Mouse (Mus musculus): ENCODE results near the gene Carmil1. TPM values are rescaled to one million over a fixed set of nuclear protein-coding genes. Genes with fewer than 3 reads are reported as not detected.

Carmil1 gene
- total RNA-seq, 2 experiments from 2014 or later, result 9.6 to 11.7 TPM

DNA sequence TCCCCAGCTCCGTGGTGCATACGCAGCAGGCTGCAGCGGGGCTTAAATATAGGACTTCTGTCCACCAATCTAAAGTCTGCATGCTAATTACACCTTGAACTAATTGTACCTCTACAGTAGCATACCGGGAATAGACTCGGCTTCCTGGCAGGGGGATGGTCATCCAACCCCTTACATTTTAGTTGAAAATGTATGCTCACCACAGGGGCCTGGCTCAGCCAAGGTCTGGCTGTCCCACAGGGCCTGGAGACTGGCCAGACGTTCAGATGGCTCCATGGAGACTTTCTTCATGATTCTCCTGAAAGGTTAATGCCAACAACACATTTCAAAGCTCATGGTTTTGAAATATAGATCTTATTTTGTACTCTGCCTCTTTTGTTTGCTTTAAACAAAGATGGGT is 125.4 kb downstream of the Carmil1 start:
- no peak for ATAC-seq (ENCODE audit: poor library complexity, severe bottlenecking)

DNA sequence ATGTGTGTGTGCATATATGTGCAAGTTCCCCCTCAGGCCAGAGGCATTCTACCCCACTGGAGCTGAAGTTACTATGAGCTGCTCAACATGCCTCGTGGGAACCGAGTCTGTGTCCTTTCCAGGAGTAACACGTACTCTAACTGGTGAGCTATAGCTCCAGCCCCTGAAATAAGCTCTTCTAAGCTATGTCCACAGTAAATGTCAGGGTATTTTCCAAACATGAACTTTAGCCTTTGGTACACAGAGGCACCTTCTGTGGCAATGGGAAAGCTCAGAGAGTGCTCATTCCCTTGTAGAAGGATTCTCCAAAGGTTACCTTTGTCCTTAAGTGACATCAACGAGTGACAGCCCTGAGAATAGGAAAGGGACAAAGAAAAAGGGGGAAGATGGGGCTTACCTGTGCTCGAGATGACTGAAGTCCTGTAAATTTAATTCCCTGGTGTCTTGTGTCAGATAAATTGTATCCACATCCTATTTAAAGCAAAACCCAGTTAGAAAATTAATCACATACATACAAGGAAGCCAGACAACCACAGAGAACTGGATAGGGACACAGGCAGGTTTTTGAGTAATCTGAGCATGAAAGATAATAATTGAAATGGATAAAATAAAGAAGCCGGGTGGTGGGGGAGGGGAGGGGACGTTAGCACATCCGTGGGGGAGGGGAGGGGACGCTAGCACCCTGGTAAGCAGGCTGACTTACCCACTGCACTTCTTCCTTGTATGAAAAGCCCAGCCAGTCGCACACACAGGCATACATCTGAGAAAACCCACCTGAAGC is 126.1 kb downstream of the Carmil1 start:
- no peak for ATAC-seq (ENCODE audit: poor library complexity, severe bottlenecking)

DNA sequence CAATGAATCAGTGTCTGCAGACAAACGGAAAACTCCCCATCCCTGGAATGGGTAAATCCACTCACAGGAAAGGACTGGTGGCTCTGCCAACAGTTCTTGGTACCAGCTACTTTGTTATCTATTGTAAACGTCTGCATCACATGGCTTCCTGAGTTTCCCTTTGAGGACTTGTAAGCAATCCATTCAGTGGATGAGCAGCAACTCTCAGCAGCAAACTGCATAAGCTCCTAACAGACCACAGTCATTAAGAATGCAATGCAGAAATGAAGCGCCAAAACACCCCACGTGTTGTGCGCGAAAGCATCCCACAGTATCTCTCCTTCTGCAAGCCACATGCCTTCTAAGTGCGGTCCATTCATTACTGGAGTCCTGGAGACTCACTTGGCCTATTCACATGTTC is 128.0 kb downstream of the Carmil1 start:
- ATAC-seq (ENCODE audit: poor library complexity, severe bottlenecking), result no peak

DNA sequence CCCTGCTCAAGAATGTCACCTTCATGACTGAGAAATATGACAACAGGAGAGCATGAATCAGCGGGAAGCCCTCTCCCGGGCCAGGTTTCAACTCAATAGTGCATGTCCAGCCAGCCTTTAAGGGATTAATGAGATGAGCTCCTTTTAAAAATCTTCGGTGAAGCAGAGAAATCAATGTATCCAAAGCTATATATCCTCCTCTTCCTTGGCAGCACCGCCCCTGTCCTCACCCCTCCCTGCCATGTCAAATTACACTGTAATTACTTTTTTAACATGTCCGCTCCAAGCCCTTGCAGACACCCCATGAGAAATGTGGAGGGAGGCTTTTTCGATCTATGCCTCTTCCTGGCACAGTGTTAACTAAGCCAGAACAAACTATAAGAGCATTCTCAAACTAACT is 129.3 kb downstream of the Carmil1 start:
- ATAC-seq (ENCODE audit: poor library complexity, severe bottlenecking), result no peak

DNA sequence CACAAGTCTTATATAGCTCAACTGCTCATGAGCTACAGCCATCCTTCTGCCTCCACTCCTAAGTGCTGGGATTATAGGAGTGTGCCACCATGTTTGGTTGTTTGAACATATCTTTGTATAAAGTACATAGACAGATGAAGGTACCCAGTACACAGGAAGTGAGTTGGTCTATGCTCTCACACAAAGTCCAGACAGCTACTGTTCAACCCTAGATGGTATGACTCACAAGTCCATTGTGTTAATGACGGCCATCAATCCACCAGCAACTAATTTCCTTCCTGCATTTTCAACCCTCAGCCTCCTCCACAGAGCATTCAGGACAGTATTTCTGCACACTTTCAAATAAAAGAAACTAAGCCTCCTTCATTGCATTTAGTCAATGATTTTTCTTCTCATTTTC is 132.0 kb downstream of the Carmil1 start:
- no peak for ATAC-seq (ENCODE audit: poor library complexity, severe bottlenecking)

DNA sequence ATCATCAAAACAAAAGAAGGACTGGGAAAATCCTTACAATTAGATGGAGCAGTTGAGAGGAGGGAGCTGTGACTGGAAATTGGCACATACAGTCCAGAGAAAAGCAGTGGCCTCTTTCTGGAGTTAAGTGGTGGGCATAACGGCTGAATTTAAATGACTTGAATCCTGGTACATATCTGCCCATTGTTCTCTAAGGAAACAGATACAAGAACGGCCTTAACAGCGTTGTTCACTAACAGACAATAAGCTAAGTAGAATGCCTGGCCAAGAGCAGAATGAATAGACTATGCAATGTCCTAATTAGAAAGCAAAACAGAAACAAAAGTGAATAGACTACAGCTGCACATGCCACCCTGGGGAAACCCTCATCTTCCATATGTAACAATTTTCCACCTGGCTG is 133.6 kb downstream of the Carmil1 start:
- ATAC-seq (ENCODE audit: poor library complexity, severe bottlenecking), result no peak

DNA sequence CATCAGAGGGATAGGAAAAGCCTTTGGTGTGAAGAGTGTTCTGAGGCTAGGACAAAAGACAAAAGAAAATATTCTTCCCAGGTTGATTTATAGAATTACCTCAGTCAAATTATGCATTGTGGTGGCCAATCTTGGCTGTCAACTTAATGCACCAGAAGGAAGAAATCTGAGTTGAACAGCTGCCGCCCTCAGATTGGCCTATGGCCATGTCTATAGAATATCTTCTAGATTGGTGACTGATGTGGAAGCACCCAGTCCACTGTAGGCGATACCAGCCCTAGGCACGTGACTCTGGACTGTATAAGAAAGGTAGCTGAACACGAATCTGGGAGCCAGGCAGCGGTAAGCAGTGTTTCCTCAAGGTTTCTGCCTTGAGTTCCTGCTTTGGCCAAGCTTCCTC is 134.1 kb downstream of the Carmil1 start:
- ATAC-seq (ENCODE audit: poor library complexity, severe bottlenecking), result no peak

DNA sequence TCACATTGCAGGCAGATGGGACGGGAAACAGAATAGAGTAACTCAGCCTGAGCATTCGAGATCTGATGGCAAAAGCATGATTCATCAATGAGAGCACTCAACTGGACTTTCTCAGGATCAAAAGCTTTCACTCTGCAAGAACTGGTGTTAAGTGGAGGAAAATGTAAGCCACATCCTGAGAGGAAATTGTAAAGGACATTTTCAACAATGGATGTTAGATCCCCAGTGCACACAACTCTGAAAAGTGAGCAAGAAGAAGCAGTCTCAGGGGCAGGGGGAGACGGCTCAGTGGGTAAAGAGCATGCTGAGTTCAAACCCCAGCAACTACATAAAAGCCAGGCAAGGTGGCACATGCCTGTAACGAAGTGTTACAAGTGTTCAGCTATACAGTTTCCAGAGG is 135.7 kb downstream of the Carmil1 start:
- no peak for ATAC-seq (ENCODE audit: poor library complexity, severe bottlenecking)

DNA sequence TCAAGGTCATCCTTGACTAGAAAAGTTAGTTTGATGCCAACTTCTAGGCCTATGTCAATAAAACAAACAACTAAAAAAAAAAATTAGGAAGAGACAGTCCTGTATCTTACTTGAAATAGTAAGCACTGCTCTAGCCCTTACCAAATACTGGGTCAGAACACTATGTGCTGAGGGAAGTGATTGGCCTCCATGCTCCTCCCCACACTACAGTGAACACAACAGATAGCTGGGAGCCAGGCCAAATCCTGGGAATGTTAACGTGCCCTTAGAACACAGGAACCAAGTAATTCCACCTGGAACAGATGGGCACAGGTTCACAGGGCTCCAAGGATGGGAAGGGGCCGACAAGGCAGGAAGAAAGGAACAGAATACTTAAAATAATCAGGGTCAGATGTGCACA is 136.5 kb downstream of the Carmil1 start:
- no peak for ATAC-seq (ENCODE audit: poor library complexity, severe bottlenecking)

DNA sequence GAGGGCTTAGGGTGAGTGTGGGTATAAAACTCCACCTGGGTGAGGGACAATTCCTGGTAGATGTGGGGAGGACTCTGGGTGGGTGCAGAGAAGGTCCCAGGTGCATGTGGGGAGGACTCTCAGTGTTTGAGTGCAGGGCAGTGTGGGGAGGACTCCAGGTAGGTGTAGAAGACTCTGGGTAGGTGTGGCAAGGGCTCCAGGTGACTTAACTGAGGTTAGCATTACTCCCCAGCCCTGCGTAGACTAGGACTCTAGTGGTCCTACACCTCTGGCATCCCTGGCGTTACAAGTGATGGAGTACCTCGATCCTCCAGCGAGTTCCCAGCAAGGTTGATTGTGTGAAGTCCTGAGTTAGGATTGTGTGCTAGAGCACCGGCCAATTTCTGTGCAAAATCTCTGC is 143.8 kb downstream of the Carmil1 start:
- no peak for ATAC-seq (ENCODE audit: poor library complexity, severe bottlenecking)

DNA sequence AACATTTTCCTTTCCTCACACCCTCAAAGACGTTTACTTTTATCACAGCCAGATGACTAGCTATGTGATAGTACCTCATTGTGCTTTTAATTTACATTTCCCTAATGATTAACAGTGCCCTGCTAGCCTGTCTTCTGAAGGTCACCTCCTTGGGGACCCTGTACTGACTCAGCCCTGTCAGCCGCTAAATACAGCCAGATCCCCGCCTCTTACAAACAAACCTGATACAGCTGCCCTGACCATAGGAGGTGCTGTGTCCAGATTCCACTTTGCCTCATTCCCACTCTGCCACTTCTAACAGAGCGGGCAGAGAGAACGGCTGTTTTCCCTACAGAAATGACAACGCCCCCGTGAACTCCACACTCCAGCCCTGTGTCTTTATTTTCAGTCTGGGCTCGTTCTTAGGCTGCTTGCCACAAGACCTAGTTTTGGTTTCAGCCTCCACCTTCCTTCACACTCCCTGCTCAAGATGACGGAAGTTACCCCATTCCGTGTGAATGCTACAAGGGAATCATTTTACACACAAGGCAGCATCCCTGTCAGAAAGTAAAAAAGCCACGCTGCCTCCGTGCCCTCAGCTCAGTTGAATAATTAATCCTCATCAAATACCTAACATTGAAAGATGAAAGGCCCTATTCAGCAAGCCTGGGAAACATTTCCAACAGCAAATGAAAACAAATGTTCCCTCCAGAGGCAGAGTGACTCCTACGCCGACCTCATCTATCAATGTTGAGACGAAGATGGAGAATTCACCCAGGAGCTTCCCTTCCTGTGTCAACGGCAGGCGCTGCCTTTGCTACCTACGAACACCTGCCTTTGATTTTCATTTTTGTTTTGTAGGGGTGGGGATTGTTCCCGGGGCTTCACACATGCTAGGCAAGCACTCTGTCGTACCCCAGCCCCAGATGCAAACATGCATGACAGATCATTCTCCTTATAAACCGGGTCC is 145.0 kb downstream of the Carmil1 start:
- no peak for ATAC-seq (ENCODE audit: poor library complexity, severe bottlenecking)

DNA sequence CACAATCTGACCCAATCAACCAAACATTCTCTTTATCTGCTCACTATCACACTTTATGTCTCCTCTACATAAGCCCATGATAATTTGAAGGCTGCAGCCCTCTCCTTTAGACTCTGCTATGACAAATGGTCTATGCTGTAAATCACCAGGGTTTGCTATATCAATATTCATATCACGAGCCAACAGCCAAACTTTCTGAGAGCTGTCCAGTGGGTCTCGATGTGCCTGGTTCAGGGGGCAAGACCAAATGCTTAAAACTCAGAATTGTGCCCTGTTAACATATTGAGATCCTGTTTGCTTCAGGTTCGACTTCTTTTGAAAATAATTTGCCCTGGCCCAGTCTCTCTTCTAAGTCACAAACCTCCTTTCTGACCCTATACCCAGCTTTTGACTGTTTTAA is 147.7 kb downstream of the Carmil1 start:
- ATAC-seq (ENCODE audit: poor library complexity, severe bottlenecking), result no peak

DNA sequence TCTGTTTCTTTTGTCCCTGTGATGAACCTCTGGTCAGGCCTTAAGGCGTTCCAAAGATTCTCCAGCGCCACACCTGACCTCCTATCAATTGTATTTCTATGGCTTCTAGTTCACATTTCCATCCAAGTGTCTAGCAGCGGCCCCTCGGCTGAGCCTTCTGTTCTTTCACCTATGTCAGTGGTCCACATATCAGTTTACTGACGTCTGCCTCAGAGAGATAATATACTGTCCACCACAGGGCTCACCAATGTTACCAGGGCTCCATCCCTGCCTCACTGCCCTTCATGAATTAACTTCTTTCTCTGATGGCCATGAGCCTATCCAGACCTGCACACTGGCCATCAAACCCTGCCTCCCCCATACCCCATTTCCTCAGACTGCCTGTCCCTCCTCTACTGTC is 149.3 kb downstream of the Carmil1 start:
- ATAC-seq (ENCODE audit: poor library complexity, severe bottlenecking), result no peak

DNA sequence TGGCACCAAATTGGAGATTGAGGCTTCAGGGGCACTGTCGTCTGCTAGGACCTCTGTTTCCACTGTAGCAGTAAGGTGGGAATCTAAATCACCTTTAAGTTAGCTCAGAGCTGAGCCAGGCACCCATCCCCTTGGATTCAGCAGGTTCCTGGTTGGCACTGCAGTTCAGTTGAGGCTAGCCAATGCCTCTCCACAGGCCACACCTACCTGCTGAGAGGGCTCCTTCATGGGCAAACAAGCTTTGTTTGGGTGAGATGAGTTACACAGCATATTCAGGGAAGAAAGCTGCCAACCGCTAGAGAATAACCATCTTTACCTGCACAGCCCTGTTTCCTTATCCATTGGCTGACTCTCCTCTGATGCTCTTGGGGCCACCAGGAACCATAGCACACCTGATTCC is 149.9 kb downstream of the Carmil1 start:
- no peak for ATAC-seq (ENCODE audit: poor library complexity, severe bottlenecking)

DNA sequence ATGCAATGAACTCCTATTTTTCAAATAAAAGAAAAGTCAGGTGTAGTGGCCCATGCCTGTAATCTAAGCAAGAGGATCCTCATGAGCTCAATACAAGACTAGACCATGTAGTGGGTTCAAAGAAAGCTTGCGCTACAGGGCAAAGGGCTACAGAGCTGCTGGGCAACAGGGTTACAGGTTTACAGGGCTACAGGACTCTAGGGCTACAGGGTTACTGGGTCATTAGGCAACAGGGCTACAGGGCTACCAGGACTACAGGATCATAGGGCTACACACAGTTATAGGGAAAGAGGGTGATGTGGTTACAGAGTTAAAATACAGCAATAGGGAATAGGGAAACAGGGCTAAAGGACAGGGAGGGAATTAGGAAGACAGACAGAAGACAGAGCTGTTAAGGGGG is 151.9 kb downstream of the Carmil1 start:
- no peak for ATAC-seq (ENCODE audit: poor library complexity, severe bottlenecking)

DNA sequence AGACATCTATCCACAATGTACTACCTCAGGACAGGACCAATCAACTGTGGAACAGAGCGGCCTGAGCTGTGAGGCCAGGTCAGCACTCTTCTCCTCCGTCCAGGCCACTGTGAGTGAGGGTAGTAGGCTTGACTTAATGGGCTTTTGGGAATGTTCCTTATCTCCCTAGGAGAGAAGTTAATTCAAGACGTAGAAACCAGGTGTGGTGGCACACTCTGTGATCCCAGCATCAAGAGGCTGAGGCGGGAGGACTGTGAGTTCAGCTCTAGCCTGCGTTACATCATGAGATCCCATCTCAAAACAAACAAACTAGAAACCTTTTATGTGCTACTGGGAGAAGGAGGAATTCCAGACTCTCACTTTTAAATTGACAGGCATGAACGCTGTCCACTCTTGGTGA is 154.7 kb downstream of the Carmil1 start:
- no peak for ATAC-seq (ENCODE audit: poor library complexity, severe bottlenecking)

DNA sequence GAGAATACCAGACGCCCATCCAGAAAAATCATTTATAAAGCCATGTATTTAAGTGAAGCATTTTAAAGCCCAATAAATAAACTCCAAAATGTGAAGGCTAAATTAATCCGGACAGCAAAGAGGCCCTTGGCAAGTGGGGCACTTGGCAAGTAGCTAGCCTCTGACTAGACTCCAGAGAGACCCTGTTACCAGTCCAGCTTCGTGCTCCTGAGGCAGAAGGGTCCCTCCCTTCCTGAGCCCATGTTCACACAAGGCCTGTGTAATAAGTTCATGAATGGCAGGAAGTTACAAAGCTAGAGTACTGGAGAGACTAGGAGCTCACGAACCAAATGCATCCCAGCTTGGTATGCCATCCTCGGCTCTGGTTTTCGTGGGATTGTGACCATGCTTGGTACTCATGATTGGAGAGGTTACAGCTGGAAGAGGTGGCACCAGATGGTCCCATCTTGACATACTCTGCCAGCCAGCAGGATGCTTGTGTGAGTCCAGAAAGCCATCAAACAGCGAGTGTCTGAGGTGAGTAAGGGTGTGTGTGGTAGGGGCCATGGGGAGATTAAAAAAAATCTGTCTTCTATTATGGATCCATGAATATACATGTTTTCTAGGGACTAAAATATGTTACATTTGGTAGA is 163.3 kb downstream of the Carmil1 start:
- no peak for ATAC-seq (ENCODE audit: poor library complexity, severe bottlenecking)

DNA sequence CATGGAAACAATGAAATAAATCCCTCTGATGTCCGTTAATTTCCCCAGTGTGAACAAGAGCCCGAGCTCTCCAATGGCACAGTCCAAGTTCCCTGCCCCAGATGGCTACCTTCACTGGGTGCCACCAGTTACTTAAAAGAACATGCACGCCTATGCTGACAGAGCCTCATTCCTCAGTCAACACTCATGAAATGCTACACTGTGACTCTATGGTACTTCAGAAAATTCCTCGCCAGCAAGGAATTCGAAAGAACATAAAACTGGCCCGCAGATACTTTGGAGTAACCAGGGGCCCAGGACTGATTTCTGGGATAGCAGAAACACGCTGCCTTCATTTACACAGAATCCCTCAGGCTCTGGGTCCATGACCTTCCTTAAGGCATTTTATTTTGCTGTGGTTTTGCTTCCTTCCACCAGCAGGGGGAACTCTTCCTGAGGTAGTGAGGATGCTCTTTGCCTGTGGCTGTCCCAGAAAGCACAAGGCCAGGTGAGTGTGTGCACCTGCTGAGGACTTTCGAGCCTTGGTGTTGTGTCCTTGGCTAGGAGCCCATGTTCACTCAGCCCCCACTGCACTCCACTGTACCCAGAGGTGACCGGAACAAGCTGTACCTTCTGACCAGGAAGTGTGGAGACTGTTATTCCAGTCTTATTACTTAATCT is 167.8 kb downstream of the Carmil1 start:
- peak; percentile 45; the same call in 1 of the 2 replicates for ATAC-seq (ENCODE audit: poor library complexity, severe bottlenecking)

DNA sequence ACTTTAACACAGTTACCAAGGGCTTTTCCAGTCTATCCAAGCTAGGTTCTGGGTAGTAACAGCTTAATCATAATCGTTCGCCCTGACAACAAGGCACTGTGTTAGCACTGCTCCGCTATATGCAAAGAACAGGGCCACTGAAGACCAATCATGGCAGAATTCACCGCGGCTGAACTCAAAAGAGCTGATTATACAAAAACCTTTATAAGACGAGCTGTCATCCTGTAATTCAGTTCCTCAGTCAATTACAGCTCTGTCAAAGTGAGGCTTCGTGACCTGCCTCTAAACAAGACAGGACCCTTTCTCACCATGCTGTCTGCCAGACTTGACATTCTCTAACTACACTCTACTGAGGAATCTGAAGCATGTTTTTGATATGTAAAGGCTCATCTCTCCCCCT is 170.3 kb downstream of the Carmil1 start:
- ATAC-seq (ENCODE audit: poor library complexity, severe bottlenecking), result no peak

DNA sequence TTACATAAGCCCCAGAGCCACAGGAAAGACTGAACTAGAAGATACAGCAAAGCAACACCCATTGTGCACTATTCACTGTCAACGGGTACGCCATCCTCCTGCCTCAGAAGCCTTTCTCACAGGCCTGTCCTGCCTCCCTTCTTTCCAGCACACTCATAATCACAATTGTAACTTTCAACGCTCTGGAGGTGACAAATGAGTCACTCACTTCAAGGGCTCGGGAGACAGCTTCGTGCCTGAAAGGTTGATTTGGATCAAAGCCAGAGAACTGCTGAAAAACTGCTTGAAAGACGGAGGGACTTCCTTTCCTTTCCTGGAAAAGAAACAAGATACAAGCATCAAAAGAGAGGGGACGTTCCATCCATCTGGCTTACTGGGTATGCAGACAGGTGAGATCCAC is 172.3 kb downstream of the Carmil1 start:
- no peak for ATAC-seq (ENCODE audit: poor library complexity, severe bottlenecking)

DNA sequence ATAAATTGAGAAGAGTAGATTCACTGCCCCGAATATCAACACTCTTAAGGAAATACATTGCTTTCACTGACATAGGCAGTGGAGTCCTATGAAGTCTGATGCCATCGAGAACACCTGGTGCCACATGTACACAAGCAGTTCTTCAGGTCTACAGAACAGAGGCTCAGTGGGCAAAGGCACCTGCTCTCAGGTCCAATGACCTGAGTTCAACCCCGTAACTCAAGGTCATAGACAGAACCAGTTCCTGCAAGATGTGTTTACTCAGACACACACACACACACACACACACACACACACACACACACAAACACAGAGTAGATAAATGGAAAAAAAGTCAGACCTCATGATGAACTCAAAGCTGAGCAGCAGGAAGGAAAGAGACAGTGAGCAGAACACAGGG is 173.5 kb downstream of the Carmil1 start:
- ATAC-seq (ENCODE audit: poor library complexity, severe bottlenecking), result no peak

Measured in megakaryocyte, adult 5-6 weeks (primary cell).